Mouse (Mus musculus) left cerebral cortex, adult 11 months (tissue): ENCODE measurements at regions not wholly inside any gene's neighbourhood (a gene's known extent, or its start where the extent isn't known, plus 50 kb on each side); places are given as distances from the start of the nearest gene placed in this dataset.

Experiments used
- DNase-seq: peaks from one replicate; pipeline ENCODE4 v3.0.0; 2022; ENCODE audit warnings: low spot score

GRCm38 (mm10) chr15:87239057-87239456, 305.0 kb upstream of the Fam19a5 start:
- no peak for DNase-seq

DNA sequence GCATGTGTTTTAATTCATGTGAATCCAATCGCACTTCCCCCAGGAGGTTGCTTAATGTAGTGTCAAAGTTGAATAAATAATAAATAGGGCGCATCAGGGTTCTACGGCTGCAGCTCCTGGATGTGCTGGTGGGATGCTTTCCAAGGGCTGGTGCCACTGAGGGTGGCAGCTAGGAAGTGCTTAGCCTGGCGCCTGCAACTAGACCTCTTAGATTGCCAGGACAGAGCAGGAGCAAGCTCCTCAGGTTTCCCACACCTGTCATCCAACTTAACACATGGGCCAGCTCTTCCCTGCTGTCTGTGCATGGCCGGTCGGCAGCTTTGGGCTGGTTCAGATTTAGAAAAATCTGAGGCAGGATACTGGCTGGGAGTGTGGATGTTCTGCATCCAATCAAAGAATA, 282.6 kb upstream of the Fam19a5 start:
- no peak for DNase-seq

DNA sequence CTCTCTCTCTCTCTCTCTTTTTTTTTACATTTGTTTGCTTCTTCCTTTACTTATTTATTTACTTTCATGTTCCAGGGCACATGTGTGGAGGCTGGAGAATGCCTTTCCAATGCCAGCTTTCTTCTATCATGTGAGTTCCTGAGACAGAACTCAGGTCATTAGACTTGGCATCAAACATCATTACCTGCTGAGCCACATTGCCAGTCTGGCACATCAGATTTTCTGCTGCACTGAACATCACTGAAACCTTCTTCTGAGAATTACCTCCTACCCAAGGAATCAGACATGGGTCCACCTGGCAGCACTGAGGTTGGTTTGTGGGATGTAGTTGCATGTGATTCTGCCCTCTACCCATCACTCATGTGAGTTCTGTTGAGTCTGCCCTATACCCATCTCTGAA, 279.2 kb upstream of the Fam19a5 start:
- DNase-seq = no peak

GRCm38 (mm10) chr15:87290987-87291529, 253.0 kb upstream of the Fam19a5 start:
- DNase-seq = no peak

- DNase-seq = no peak
These were observed 224.2 kb upstream of the Fam19a5 start for GRCm38 (mm10) chr15:87319896-87320295.

DNA sequence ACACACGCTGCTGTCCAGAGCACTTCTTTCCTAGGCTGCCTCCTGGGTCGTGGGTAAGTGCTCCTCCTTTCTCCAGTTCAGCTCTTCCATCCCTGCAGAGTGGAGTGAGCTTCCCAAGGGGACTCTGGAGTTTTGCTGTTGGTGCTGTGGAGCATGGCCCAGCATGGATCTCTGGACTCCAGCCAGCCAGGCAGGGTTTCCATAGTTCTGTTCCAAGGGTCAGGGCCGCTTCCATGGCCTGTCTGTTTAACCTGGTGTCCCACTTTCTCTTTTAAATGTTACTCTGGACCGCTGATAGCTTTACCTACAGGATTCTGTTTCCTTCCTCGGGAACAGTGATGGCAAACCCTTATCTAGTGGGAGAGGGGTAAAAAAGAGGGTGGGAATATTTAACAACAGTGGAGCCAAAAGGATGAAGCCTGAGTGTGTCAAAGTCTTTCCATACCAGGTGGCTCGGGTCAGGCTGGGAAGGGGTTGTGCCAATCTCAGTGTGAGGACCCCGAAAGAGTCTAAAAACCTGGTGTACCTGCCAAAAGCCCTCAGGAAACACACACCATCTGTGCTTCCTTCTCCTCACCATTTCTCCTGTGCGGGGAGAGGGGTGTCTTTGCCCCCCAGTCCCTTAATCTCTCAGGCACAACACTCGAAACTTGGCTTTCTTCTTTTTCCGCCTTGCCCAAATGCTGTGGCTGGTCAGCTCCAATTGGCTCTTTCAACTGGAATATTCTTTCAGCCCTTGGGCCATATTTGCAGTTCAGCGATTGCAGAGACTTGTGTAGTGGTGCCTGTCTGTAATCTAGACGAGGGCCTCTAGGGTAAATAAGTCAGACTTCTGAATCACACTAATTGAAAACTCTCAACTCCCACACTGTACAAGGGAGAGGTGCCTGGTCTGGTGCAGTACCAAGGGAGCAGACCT, 222.8 kb upstream of the Fam19a5 start:
- DNase-seq = no peak

GRCm38 (mm10) chr15:87325389-87325788, 218.7 kb upstream of the Fam19a5 start:
- DNase-seq = no peak

GRCm38 (mm10) chr15:87326281-87326680, 217.8 kb upstream of the Fam19a5 start:
- DNase-seq = no peak

- DNase-seq = no peak
These were observed 211.7 kb upstream of the Fam19a5 start for GRCm38 (mm10) chr15:87332441-87332840.

DNA sequence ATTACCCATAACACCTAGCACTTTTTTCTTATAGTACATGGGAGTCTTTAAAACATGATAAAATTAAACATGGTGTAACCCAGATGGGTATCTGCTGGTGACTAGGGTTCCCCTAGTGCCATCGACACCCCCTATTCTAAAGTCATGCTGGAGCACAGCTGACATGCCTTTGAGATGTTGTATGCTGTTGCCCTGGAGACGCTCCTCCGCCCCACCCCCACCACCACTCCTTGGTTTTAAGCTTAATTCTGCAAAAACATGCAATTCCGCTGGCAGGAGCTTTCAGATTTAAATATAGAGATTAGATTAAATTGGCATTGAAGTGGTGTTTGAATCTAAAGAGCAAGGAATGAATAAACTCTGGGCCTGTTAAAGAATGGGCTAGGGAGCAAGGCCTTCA, 210.6 kb upstream of the Fam19a5 start:
- no peak for DNase-seq

GRCm38 (mm10) chr15:87334430-87334829, 209.7 kb upstream of the Fam19a5 start:
- no peak for DNase-seq

DNA sequence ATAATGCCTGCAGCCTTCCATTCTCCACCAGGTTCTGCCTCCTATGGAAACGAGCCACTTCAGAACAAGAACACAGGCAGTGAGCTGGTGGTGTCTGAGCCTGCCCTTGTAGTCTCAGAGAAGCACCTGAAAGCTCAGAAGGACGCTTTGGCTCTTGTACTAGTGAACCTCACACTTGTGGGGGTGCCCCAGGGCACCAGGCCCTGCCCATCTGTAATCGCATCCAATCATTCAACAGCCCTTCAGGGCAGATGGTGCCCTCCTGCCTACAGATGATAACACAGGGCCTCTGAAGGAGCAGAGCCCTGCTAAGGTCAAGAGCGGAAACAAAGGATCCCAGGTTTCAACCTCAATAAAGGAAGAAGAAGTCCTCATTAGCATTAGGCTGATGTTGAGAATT, 208.8 kb upstream of the Fam19a5 start:
- no peak for DNase-seq

- DNase-seq = no peak
These were observed 208.4 kb upstream of the Fam19a5 start for GRCm38 (mm10) chr15:87335737-87336136.

DNA sequence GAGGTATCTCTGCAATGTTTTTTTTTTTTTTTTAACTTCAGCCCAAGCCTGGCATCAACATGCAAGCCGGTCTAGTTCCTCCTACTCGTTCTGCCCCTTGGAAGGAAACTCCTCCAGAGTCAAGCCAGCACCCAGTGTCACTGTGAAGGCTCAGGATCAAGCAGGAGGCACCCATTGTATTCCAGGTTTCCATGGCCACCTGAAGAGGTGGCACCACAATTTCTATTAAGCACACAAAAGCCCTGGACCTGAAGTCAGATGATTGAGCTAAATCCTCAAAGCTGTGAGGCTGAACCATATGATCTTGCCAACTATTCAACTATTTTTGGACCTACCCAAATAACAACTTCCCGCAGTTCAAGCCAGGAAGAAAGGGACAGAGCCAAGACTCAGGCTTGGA, 204.2 kb upstream of the Fam19a5 start:
- DNase-seq = no peak

GRCm38 (mm10) chr15:87342656-87343055, 201.4 kb upstream of the Fam19a5 start:
- DNase-seq = no peak

- no peak for DNase-seq
These were observed 198.3 kb upstream of the Fam19a5 start for GRCm38 (mm10) chr15:87345826-87346225.

- no peak for DNase-seq
These were observed 194.4 kb upstream of the Fam19a5 start for GRCm38 (mm10) chr15:87349533-87350247.

- DNase-seq = no peak
These were observed 191.3 kb upstream of the Fam19a5 start for GRCm38 (mm10) chr15:87352812-87353211.

GRCm38 (mm10) chr15:87353886-87354285, 190.2 kb upstream of the Fam19a5 start:
- no peak for DNase-seq

DNA sequence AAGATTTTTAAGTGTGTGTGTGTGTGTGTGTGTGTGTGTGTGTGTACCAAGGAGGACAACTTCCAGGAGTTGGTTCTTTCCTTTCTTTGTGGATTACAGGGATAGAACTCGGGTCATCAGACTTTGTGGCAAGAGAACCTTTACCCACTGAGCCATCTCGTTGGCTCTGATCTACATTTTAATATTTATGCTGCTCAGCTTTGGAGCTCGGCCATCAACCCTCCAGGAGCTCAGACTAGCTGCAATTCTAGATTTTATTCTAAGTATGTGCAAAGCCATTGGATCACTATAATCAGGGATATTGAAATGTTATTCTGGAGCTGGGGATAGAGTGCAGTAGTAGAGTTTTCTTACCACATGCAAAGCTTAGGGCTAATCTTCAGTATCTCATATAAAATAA, 183.6 kb upstream of the Fam19a5 start:
- no peak for DNase-seq

DNA sequence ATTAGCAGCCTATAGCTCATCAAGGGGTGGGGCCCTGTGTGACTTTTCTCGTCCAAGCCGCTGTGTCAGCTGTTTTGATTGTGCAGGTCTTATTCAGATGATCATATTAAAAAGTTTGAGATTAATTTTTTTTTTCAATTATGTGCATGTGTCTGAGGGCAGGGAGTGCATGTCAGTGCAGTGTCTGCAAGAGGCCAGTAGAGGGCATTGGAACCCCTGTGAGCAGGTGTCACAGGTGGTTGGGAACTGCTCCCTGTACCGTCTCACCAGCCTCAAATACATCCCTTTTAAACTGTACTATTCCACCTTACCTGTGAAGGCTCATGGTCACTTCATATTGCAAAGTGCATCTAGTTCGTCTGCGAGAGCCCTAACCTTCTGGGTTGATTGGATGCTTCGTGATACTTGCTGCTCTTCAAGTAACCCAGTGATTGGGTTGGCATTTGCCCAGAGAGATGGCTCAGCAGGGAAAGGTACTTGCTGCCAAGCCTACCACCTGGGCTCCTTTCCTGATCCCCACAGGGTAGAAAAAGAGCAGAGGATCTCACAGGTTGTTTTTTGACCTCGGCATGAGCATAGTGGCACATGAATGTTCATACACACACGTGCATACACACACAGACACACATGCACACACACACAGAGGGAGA, 178.3 kb upstream of the Fam19a5 start:
- no peak for DNase-seq

DNA sequence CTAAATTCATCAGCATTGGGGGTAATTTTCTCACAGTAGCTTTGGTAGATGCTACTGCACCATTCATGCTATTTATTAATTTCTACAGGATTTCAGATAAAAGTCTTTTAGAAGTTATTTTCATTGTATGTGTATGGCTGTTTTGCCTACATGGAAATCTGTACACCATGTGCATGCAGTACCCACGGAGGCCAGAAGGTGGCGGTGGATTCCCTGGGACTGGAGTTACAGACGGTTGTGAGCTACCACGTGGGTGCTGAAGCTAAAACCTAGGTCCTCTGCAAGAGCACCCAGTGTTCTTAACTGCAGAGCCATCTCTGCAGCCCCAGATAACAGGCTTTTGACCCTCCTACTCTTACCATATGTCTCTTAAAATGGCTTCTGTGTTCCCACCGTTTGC, 176.7 kb upstream of the Fam19a5 start:
- no peak for DNase-seq

DNA sequence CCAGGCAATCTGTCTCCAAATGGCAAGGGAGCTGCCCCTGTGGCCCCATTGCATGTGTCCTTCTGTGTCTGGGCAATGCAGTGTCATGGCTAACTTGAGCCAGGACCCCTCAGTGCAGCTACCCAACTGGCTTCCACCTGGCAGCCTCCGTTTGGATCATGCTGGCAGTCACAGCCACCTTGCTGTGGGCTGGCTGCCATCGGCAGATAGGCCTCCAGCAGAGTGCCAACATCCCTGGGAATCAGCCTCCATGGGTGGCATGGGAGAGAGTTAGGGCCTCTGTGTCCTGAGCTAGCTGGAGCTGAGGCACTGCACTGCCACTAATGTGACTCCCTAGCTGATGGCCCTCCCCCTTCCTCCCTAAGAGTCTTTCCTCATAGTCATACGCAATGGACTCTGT, 174.7 kb upstream of the Fam19a5 start:
- no peak for DNase-seq
